Mouse (Mus musculus) CD4-positive, CD25-positive, alpha-beta regulatory T cell, adult 4 months (primary cell): ENCODE measurements around the gene D5Ertd579e. TPM values are rescaled to one million over a fixed set of nuclear protein-coding genes. Genes with fewer than 3 reads are reported as not detected.

Experiments
- ATAC-seq: one replicate; pipeline ENCODE4 v1.8.0; 2017
- polyA plus RNA-seq, 2 experiments: library from polyadenylated mRNA; unstranded; fragments of 100-300 nt; shearing (Covaris generic); gene quantifications; one replicate each; pipeline ENCODE4 v1.2.1; 2017

The D5Ertd579e gene
- polyA plus RNA-seq, 2 experiments from 2014 or later: 32.6 to 34.7 TPM

- no peak for ATAC-seq
Measured at GRCm38 (mm10) chr5:36602028-36602427, 93.8 kb downstream of the D5Ertd579e start.

GRCm38 (mm10) chr5:36601492-36601891 lies 94.3 kb downstream of the D5Ertd579e start:
- no peak for ATAC-seq

- ATAC-seq: no peak
Measured at GRCm38 (mm10) chr5:36598883-36599282, 96.9 kb downstream of the D5Ertd579e start.

- no peak for ATAC-seq
Measured at GRCm38 (mm10) chr5:36597653-36598052, 98.2 kb downstream of the D5Ertd579e start.

- no peak for ATAC-seq
Measured at GRCm38 (mm10) chr5:36596225-36596624, 99.6 kb downstream of the D5Ertd579e start.

GRCm38 (mm10) chr5:36595115-36595514 lies 100.7 kb downstream of the D5Ertd579e start:
- no peak for ATAC-seq

GRCm38 (mm10) chr5:36594344-36594743 lies 101.5 kb downstream of the D5Ertd579e start:
- no peak for ATAC-seq

- ATAC-seq: no peak
Measured at GRCm38 (mm10) chr5:36593176-36593575, 102.6 kb downstream of the D5Ertd579e start, which contains the start of gene Tbc1d14. Tbc1d14 (minus strand) TSS chr5:36593276.

GRCm38 (mm10) chr5:36590499-36590920 lies 105.3 kb downstream of the D5Ertd579e start:
- ATAC-seq: no peak

GRCm38 (mm10) chr5:36584299-36584698 lies 111.5 kb downstream of the D5Ertd579e start:
- no peak for ATAC-seq

GRCm38 (mm10) chr5:36581924-36582642 lies 113.7 kb downstream of the D5Ertd579e start:
- peak; percentile 94 for ATAC-seq

- no peak for ATAC-seq
Measured at GRCm38 (mm10) chr5:36581259-36581923, 114.4 kb downstream of the D5Ertd579e start.

GRCm38 (mm10) chr5:36579967-36580366 lies 115.9 kb downstream of the D5Ertd579e start:
- ATAC-seq: no peak

GRCm38 (mm10) chr5:36578982-36579381 lies 116.8 kb downstream of the D5Ertd579e start:
- no peak for ATAC-seq

GRCm38 (mm10) chr5:36576457-36576856 lies 119.4 kb downstream of the D5Ertd579e start:
- ATAC-seq: no peak

- no peak for ATAC-seq
Measured at GRCm38 (mm10) chr5:36575745-36576144, 120.1 kb downstream of the D5Ertd579e start.

- ATAC-seq: no peak
Measured at GRCm38 (mm10) chr5:36575227-36575626, 120.6 kb downstream of the D5Ertd579e start.

GRCm38 (mm10) chr5:36574147-36574870 lies 121.5 kb downstream of the D5Ertd579e start:
- ATAC-seq: peak; percentile 86

GRCm38 (mm10) chr5:36573354-36573753 lies 122.5 kb downstream of the D5Ertd579e start:
- ATAC-seq: no peak

- no peak for ATAC-seq
Measured at GRCm38 (mm10) chr5:36571371-36571770, 124.5 kb downstream of the D5Ertd579e start.

- ATAC-seq: peak; percentile 60
Measured at GRCm38 (mm10) chr5:36570546-36571245, 125.1 kb downstream of the D5Ertd579e start.

GRCm38 (mm10) chr5:36570098-36570497 lies 125.7 kb downstream of the D5Ertd579e start:
- ATAC-seq: no peak

- ATAC-seq: no peak
Measured at GRCm38 (mm10) chr5:36568118-36568517, 127.7 kb downstream of the D5Ertd579e start.
